Mouse (Mus musculus) C2C12 (cell line): Measurements from ENCODE around the gene Stk38. TPM values are rescaled to one million over a fixed set of nuclear protein-coding genes. Genes with fewer than 3 reads are reported as not detected.

Source experiments
- H3K27me3 ChIP-seq: one replicate; pipeline ENCODE4 v1.6.1; 2011; ENCODE audit not compliant: control insufficient read depth, insufficient read depth, insufficient read length
- H3K36me3 ChIP-seq: one replicate; pipeline ENCODE4 v1.6.1; 2011; ENCODE audit not compliant: control insufficient read depth, insufficient read depth
- H3K4me3 ChIP-seq: one replicate; pipeline ENCODE4 v1.5.1; 2011; ENCODE audit warnings: mild to moderate bottlenecking, control low read depth; ENCODE audit not compliant: poor library complexity, insufficient read depth, severe bottlenecking
- H3K79me2 ChIP-seq: one replicate; pipeline ENCODE4 v1.6.1; 2011; ENCODE audit not compliant: control insufficient read depth, insufficient read depth
- H3K79me3 ChIP-seq: one replicate; pipeline ENCODE4 v1.6.1; 2011; ENCODE audit warnings: low read depth, control low read depth
- H3ac ChIP-seq: one replicate; pipeline ENCODE3; 2011; ENCODE audit warnings: low read depth; ENCODE audit not compliant: control insufficient read depth, insufficient read length
- CEBPB ChIP-seq: IDR thresholded peaks from one replicate; pipeline ENCODE4 v1.6.1; 2011; ENCODE audit warnings: low read depth, mild to moderate bottlenecking, control low read depth, moderate library complexity
- CTCF ChIP-seq: IDR thresholded peaks from one replicate; pipeline ENCODE4 v1.5.1; 2011; ENCODE audit not compliant: control insufficient read depth, insufficient read depth, insufficient read length
- FOSL1 ChIP-seq: IDR thresholded peaks from one replicate; pipeline ENCODE4 v1.8.0; 2011; ENCODE audit warnings: mild to moderate bottlenecking, low read length; ENCODE audit not compliant: poor library complexity, insufficient read depth, severe bottlenecking
- MAX ChIP-seq: IDR thresholded peaks from one replicate; pipeline ENCODE4 v1.6.1; 2011; ENCODE audit warnings: mild to moderate bottlenecking, control low read depth
- MYOD1 ChIP-seq: IDR thresholded peaks from one replicate; pipeline ENCODE4 v1.6.1; 2011; ENCODE audit warnings: low read depth; ENCODE audit not compliant: control insufficient read depth, insufficient read length
- MYOG ChIP-seq: IDR thresholded peaks from one replicate; pipeline ENCODE4 v1.6.1; 2011; ENCODE audit not compliant: control insufficient read depth, insufficient read length; ENCODE audit errors: extremely low read depth
- USF1 ChIP-seq: IDR thresholded peaks from one replicate; pipeline ENCODE4 v1.6.1; 2011; ENCODE audit warnings: low read depth, mild to moderate bottlenecking, control low read depth, moderate library complexity
- polyA plus RNA-seq: library from polyadenylated mRNA; unstranded; fragments of >200 nt; fragmentation: generic; extraction: Trizol; gene quantifications from one replicate; pipeline ENCODE4 v1.2.1, GENCODE M21; 2012; ENCODE audit warnings: missing spikeins

Gene Stk38
- polyA plus RNA-seq, 1 experiment: 19.2 TPM

DNA sequence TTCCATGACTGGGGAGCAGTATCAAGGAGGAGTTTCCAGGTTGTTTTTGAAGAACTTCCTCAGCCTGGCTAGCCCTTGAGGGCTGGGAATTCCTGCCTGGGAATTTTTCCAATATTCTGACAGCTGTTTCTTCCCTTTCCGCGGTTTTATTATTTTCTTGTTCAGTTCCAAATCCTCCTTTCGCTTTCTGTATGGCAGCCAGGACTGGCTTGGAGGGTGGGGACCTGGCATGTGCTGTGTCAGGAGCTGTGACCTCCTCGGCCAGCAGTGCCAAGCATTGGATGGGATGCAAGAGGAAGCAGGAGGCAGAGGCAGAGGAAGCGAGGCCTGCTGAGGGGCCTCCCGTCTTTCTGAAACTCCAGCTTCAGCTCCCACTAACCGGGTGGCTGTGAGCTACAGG lies 46.0 kb upstream of the Stk38 start:
- no peak overlapping the region for H3ac ChIP-seq
- H3K79me3 ChIP-seq: no peaks in the 10 kb centered on the region
- no peaks in the 10 kb centered on the region for H3K36me3 ChIP-seq
- H3K27me3 ChIP-seq: no peaks in the 10 kb centered on the region
- no peak overlapping the region for H3K4me3 ChIP-seq
- no peaks in the 10 kb centered on the region for H3K79me2 ChIP-seq
- TF ChIP-seq FOSL1: no peak
- no peak for TF ChIP-seq CTCF
- no peak for TF ChIP-seq MYOG
- TF ChIP-seq MAX: no peak
- TF ChIP-seq USF1: no peak
- TF ChIP-seq MYOD1: no peak
- TF ChIP-seq CEBPB: no peak

DNA sequence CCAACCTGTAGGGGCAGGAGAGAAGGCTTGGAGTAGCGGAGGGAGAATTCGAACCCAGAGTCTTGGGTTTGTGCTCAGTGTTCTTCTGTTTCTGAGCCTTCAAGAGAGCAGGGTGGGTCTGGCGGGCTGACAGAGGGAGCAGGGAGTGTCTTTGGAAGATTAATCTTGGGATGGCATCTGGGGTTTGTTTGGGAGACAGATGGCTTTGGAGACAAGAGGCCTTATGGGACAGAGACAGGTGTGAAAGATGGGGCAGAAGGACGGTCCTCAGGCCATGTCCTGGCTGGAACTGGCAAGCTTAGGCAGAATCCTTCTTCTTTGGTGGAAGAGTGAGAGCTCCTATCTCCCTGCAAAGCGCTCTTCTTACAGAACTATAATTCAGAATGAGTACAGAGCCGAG lies 45.3 kb upstream of the Stk38 start:
- H3K4me3 ChIP-seq: no peak overlapping the region
- no peaks in the 10 kb centered on the region for H3K27me3 ChIP-seq
- no peaks in the 10 kb centered on the region for H3K79me3 ChIP-seq
- H3K36me3 ChIP-seq: no peaks in the 10 kb centered on the region
- H3ac ChIP-seq: no peak overlapping the region
- no peak for TF ChIP-seq FOSL1
- no peak for TF ChIP-seq CTCF
- TF ChIP-seq MYOD1: no peak
- no peaks in the 10 kb centered on the region for H3K79me2 ChIP-seq

DNA sequence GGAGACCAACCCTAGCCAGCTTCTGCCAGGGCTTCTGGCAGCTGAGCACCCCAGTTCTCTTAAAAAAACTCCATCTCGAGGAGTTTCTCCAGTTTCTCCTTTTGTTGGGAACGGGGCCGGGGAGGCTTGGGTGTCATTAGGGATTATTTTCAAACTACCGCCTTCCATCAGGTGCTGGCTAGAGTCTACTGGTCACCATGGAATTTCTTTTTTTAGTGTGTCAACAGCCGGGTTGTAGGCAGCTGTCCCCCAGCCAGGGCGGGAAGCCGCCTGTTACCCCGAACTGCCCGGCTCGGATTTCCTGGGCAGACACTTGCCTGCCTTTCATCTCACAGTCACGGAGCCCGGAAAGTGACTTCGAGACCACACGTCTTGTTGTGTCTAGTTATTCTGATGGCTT lies 43.0 kb upstream of the Stk38 start:
- peaks cover 18% of the 10 kb centered on the region for H3K36me3 ChIP-seq
- no peaks in the 10 kb centered on the region for H3K27me3 ChIP-seq
- no peaks in the 10 kb centered on the region for H3K79me3 ChIP-seq
- no peak overlapping the region for H3ac ChIP-seq
- no peaks in the 10 kb centered on the region for H3K79me2 ChIP-seq
- no peak overlapping the region for H3K4me3 ChIP-seq
- TF ChIP-seq MYOG: no peak
- no peak for TF ChIP-seq MAX
- TF ChIP-seq MYOD1: no peak
- TF ChIP-seq CTCF: no peak
- no peak for TF ChIP-seq USF1
- TF ChIP-seq FOSL1: no peak
- TF ChIP-seq CEBPB: no peak

DNA sequence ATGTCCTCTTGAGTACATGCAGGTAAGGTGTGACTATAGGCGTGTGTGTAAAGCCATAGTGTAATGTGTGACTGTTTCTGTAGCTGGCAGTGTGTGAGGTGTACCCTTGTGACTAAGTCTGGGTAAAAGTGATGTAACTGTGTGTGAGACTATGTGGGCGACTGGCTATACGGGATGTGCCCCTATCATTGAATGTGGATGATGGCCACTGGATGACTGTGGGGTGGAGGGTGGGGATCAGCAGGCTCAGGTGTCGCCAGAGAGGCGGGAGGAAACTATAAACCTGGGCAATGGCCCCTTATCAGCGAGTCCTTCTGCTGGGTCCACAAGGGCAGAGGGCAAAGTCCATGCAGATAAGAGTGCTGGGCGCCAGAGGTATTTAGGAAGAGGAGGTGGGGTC lies 42.1 kb upstream of the Stk38 start:
- H3K36me3 ChIP-seq: peaks cover 27% of the 10 kb centered on the region
- no peak for TF ChIP-seq CEBPB
- no peak for TF ChIP-seq USF1

DNA sequence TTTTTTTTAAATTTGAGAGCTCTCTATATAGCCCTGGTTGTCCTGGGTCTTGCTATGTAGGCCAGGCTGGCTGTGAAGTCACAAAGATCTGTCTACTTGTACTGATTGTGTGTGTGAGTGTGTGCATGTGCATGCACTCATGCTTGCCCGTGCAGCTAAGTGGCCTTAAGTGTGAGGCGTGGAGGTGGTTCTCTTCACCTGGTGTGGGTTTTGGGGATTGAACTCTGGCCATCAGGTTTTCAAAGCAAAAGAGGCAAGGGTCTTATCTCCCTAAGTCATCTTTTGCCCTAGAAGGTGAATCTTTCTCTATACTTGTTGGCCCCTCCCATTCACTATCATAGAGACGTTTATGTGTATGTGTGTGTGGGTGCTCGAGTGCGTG lies 41.7 kb upstream of the Stk38 start:
- Histone ChIP-seq H3K27me3 (no peaks in the 10 kb centered on the region), H3K79me3 (no peaks in the 10 kb centered on the region), H3K36me3 (peaks cover 31% of the 10 kb centered on the region), H3ac (no peak overlapping the region), H3K79me2 (peaks cover 2% of the 10 kb centered on the region), H3K4me3 (no peak overlapping the region)
- TF ChIP-seq FOSL1 (no peak), USF1 (no peak), MAX (no peak), CEBPB (no peak), MYOD1 (no peak), CTCF (no peak), MYOG (no peak)

More for the DNA sequence above, 42.1 kb upstream of the Stk38 start:
- no peak overlapping the region for H3K4me3 ChIP-seq
- no peak overlapping the region for H3ac ChIP-seq
- H3K79me2 ChIP-seq: no peaks in the 10 kb centered on the region
- H3K27me3 ChIP-seq: no peaks in the 10 kb centered on the region
- H3K79me3 ChIP-seq: no peaks in the 10 kb centered on the region

DNA sequence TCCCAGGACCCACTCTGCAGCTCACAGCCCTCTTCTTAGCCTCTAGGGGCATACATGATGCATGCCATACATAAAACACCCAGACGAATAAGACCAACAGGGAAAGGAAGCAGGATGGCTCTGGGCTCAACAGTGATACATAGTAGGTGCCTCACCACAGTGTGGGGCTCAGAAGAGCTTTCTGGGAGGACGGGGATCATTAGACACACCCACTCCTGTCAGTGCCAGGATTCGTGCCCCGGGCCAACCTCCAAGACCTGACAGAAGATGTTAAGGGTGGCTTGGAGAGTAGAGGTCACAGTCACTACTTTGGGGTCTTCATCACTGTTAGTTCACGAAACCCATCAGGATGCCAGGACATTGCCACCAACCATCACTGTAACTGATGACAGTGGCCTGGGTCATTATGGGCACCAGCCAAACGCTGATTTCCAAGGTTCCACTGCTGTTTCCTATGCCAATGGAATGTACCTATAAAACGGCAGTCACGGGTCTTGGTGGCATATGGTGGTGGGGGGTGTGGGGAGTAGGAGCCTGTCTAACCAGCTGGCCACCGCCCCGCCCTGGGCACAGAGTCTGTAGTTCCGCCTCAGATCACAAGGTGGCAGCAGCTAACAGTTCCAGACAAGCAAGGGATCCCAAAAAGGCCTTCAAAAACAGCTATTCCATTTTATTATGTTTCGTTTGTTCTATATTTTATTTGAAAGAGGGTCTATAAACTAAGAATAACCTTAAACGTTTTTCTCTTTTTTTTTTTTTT lies 41.1 kb upstream of the Stk38 start:
- Histone ChIP-seq H3K36me3 (peaks cover 37% of the 10 kb centered on the region), H3K4me3 (no peak overlapping the region), H3K79me3 (no peaks in the 10 kb centered on the region), H3K27me3 (no peaks in the 10 kb centered on the region), H3ac (no peak overlapping the region), H3K79me2 (peaks cover 8% of the 10 kb centered on the region)
- TF ChIP-seq CTCF (peak; percentile 75), MYOD1 (no peak)
